Mouse (Mus musculus): Measurements from ENCODE around the gene Aplp2.

Aplp2 gene

DNA sequence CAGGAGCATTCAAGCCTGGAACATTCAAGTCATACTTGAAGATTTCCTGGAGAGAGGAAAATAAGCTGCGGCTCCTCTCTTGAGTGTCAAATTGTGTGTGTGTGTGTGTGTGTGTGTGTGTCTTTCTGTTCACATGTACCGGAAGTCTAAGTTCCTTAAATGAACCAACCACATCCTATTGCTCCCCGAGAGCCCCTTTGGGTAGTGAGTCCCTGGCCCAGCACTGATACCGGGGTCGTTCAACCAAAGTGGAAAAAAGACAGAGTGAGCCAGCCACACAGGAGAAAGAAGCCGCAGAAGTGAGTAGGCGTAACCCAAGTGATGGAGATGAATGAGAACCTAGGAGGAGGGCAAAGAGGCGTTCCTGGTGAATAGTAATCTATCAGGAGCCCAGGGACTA is 81.7 kb downstream of the Aplp2 start:
- in situ Hi-C loops (cut with MboI, MseI): no loop called here

DNA sequence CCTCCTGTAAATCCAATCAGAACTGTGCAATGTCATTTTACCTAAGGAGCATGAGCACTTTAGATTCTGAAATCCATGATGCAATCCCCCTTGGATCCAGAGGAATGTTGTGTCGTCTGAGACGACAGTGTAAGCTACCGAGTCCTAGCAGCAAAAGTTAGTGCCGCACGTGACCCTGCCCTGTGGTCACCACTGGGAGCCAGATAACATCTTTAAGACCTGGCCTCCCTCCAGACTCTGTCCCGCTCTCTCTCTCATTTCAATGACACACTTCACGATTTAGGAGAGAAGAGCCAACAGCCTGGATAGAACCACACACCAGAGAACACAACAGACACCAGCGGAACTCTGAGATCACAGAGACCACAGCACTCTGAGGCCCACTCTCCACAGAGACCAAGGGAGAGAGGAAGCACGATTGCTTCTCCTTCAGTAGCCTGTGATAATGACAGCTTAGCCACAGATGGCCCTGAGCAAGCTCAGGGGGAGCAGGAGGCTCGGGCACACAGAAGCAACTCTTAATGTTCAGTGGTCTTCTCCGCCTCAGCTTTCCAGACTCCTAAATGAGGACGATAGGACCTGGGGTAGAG is 83.6 kb downstream of the Aplp2 start:
- in situ Hi-C loops (cut with MboI, MseI): no loop called here

DNA sequence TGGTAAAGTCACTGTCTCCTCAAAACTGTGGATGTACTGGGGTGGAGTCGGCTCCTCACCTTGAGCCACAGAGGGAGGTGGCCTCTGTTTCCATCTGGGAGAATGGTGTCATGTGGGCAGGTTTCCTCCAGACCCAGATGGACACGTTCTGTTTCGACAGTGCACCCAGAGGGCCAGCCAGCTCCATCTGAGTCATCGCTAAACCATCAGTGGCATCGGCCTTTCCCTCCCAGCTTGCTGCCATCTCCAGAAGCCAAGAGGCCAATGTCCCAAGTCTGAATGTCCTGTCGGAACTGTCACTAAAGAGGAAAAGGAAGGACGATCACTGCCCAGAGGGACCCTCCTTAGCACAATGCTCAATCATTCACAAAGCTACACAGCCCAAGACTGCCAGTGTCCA is 85.5 kb downstream of the Aplp2 start:
- in situ Hi-C loops (cut with MboI, MseI): no loop called here

DNA sequence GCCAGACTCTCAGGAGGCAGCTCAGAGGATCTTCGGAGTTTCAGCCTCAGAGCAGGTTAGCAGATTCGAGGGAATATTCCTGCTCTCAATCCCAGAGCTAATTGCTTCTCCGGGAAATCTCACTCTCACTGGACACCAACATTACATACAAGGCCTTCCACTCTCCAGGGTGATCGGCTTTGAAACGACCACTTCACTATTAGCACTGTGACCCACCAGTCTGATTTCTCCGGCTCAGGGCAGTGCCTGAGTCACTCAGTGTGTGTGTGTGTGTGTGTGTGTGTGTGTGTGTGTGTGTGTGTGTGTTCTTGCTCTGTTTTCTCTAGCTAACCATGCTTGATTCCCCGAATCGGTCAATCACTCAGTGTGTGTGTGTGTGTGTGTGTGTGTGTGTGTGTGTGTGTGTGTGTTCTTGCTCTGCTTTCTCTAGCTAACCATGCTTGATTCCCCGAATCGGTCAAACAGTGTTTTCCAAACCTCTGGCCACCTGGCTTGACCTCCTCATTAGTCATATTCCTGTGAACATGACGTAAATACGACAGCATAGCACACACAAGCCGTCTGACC is 89.1 kb downstream of the Aplp2 start:
- in situ Hi-C loops (cut with MboI, MseI): loop anchor here (5.0 kb wide), 1 partner anchor 90 kb away; the partner anchor contains the start of gene Zbtb44

DNA sequence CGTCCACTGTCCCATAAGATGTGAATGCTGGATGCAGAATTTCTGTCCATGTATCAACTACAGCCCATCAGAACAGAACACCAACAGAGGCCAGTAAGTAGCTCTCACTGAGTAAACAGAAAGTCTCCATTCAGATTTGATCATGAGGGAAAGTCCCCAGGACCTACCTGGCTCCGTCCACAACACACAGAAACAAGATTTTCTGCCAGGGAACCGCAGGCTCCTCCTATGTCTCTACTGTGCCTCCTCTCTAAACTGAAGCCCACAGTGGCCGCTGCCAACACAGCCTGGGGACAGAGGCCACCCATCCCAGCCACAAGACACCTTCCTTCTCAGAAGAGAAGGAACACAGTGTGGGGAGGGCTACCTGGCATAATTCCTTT is 91.1 kb downstream of the Aplp2 start:
- in situ Hi-C loops (cut with MboI, MseI): loop anchor here (5.0 kb wide), 1 partner anchor 88 kb away; the partner anchor contains the start of gene Zbtb44

DNA sequence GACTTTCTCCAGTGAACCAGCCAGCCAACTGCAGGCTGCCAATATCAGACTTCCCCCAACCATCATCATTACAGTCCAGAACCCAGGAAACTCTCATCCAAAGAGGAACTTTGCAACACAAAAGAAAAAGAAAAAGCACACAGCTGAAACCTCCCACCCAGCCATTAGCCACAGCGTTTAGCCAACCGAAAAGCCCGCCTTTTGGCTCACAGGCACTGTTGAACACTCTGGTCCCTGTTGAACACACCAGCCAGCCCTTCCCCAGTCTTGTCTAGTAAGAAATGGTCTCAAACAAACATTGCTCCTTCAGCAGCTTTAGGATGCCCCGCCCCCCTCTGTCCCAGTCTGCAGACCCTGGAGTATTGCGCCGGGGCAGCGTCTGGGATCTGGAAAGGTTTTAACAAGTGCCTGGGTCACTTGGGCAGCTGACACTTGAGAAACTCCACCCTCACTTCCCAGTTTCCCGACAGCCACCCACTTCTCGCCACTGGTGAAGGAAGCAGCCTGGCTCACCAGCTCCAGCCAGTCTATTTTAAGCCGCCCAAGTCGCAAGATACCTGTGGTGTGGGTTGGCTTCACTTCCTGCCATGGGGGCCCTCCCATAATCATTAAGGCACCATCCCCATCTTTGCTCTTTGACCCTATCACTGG is 91.6 kb downstream of the Aplp2 start:
- in situ Hi-C loops (cut with MboI, MseI): loop anchor here (5.0 kb wide), 1 partner anchor 88 kb away; the partner anchor contains the start of gene Zbtb44

DNA sequence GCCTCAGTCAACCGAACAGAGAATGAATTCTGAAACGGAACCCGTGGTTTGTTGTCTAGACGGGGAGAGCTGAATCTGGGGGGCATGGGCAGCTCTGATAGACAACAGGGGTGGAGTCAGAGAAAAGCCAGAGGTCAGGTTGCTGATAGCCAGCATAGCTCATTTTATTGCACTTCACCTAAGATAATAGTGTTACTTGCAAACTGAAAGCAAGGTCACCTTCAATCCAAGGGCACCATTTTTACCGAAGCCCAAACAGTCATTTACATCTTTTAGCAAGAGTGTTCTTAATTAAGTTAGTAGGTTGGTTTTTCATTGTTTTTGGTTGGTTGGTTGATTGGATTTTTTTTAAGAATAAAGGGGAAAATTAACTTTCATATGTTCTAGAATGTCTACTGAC is 92.2 kb downstream of the Aplp2 start:
- in situ Hi-C loops (cut with MboI, MseI): no loop called here

DNA sequence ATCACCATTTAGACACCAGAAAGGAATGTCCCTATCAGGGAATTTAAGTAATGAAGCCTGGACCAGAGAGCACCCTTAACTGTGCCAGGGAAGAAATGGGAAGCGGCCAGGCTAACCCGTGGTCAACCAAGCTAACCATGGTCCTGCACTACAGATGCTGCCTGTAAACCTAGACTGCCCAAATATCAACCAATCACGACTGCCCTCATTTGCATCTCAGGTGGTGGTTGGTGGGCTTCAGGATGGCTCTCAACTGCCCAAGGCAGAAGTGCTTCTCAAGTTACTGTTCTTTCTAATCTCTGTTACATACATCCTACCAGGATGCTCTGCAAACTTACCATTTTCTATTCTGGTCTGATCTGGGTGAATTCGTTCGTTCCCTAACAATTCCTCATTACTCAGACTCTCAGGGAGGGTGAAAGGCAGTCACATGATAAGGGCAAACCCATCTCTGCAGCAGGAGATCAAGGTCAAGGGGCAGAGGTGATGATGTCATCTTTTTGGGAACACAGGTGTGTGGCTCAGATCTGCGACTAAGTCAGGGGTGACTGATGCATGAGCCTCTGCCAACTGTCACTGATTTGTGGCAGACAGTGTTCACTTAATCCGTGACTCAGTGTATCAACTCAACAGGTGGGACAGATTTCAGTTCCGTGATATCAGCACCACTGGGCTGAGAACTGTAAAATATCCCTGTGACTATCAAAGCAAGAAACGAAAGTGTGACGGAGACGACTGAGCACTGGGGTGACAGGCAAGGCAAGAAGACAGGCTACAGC is 92.9 kb downstream of the Aplp2 start:
- in situ Hi-C loops (cut with MboI, MseI): no loop called here

DNA sequence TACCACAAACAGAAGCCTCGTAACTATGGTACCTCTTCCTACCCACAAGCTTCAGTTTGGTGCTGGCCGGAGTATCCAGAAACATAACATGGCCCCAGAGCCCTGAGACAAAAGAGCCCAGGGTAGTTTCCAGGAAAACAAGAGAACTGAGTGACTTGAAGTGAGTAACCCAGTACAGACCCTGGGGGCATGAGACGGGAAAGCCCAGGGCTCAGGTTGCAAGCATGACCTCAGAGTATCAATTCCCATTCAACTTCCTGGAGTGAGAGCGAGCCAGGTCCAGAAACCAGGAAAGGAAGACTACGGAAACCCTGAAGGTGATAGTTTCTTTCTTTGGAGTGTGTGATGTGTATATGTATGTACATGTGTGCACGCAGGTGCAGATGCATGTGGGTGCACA is 94.1 kb downstream of the Aplp2 start:
- in situ Hi-C loops (cut with MboI, MseI): no loop called here

DNA sequence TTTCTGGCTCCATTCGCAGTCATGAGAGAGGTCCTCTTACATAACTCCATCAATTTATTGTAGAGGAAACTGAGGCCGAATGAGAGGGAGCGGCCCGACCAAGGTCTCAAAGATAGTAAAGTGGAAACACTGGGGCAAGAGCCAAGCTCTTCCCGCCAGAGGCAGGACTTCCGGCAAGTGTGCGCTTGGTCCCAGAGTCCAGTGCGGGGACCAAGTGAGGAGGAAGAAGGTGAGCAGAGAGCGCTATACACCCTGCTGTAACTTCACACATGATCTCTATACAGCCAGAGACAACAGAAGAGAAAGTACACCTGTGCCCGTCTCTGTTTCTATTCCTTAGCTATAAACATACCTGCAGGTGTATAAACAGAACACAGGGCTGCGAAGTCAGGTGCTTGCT is 94.5 kb downstream of the Aplp2 start:
- in situ Hi-C loops (cut with MboI, MseI): no loop called here

DNA sequence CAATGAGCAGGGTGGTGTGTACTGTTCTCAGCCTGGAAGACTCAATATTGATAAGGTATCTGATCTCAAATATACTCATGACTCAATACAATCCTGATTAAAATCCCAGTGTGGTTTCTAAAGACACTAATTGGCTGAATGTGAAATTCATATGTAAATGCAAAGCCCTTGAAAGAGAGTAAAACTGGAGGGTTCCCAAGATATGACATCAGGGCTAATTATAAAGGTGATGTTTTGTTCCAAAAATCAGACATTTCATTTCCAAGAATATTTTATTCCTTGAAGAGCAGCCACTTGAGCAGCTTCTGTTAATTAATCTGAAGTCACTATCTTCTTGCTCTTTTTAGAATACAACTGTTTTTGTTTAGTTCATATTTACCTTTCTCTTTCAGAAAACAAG is 96.0 kb downstream of the Aplp2 start:
- in situ Hi-C loops (cut with MboI, MseI): no loop called here

DNA sequence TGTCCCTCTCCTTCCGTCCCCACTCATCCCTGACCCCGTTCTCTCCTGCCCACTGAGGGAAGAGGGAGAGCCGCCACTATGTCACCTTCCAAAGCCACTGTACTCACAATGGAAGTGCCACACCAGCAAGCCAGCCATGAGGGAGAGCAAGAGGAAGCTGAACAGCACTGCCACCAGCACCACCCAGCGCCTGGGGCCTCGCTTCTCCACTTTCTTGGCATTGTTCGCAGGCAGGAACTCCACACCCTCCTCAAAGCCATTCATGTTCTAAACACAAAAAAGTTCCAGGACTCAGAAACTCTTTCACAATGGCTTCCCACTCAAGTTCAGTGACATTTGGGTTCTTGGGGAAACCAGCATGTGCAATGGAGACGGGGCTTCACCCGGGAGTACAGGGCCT is 103.2 kb downstream of the Aplp2 start:
- in situ Hi-C loops (cut with MboI, MseI): no loop called here

All from regulatory T cell (primary cell).